Mouse (Mus musculus) layer of hippocampus, postnatal 14 days (tissue): ENCODE data around the gene Cadm3. TPM values are rescaled to one million over a fixed set of nuclear protein-coding genes. Genes with fewer than 3 reads are reported as not detected.
"Not testable (repeated sequence)": the region's sequence is repeated elsewhere in the genome, so short reads cannot be mapped to it uniquely, and the experiment has no call there.

Experiments used
- DNase-seq, 2 experiments: peaks; one replicate each; pipeline ENCODE4 v3.0.0; 2021 to 2022; ENCODE audit warnings: low spot score in 2 of 2, mixed read lengths in 1 of 2
- total RNA-seq, 2 experiments: library from RNA; stranded (reverse); gene quantifications; 2 replicates each; pipeline ENCODE4 v1.2.3; 2021

The Cadm3 gene
- total RNA-seq, 2 experiments from 2014 or later = 351 to 367 TPM

- DNase-seq = no peak
These were observed 42.5 kb downstream of the Cadm3 start for GRCm38 (mm10) chr1:173324961-173325360.

GRCm38 (mm10) chr1:173323839-173324585 lies 43.5 kb downstream of the Cadm3 start:
- DNase-seq = peak in 1 of 2 experiments; percentile 24

DNA sequence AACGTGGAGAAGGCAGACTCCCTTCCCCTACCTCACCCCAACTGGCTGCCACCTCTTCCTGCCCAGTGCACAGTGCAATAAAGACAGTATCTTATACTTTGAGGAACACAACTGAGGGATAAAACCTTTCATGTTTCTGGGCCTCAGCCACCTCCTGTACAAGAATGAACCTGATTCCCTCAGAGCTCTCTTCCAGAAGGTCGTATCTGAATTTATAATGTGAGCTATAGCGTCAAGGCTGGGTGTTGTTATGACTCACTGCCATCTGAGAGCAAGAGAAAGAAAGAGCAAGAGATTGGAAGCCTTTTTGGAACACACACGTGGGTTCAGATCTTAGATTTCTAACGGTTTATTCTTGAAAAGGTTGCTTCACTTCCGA lies 45.3 kb downstream of the Cadm3 start:
- DNase-seq = no peak

GRCm38 (mm10) chr1:173321593-173322248 lies 45.8 kb downstream of the Cadm3 start:
- DNase-seq = no peak

DNA sequence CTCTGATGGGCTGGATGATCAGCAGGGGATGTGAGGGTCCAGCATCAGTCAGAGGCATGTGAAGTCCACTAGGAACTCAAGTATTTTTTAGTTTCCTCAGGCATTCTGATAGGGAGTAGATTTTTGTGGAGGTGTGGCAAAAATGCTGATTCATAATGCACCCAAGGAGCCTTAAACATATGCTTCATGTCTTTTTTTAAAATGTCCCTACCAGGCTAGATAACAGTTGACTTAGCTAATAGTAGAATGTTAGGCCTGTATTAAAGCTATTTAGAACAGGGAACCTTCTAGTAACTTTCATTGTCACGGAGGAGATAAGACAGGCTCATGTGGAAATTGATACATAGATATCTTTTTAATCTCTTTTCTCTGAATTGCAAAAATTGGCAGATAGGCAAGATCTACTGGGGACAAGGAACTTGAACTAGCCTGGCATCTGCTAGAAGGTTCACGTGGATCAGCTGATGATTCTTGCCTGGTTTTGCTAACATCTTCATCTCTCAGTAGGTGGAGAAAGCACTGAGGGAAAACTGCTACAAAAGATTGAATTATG lies 49.5 kb downstream of the Cadm3 start:
- DNase-seq = no peak

- DNase-seq = no peak
These were observed 51.8 kb downstream of the Cadm3 start for GRCm38 (mm10) chr1:173315725-173316124.

GRCm38 (mm10) chr1:173313535-173314050 lies 53.9 kb downstream of the Cadm3 start:
- DNase-seq = not testable (repeated sequence)

DNA sequence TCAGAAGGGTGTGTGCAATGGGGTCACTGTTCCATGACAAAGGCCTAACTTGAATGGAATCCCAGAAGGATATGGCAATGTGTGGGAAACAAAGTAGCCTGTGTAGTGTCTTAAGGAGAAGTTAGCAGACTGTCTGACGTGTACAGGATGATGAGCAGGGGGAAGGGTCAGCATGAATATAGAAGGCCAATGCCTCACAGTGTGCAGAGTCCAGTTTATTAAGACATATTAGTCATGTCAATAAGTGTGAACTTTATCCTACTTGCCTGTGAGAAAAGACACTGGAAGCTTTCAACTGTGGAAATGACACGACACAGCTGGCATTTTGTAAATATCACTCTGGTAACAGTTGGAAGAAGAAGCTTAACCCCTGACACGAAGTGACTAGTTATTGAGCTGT lies 64.7 kb downstream of the Cadm3 start:
- DNase-seq = not testable (repeated sequence)

Other genes with a start within 250 kb of the Cadm3 start
- not detected for gene Olfr1408, start 230.3 kb downstream of the Cadm3 start, total RNA-seq
- gene Olfr1406, start 177.1 kb downstream of the Cadm3 start, total RNA-seq = not detected
- not detected for gene Olfr218, start 169.9 kb downstream of the Cadm3 start, total RNA-seq
- not detected for gene Olfr1404, start 155.3 kb downstream of the Cadm3 start, total RNA-seq
- not detected for gene Fcer1a, start 140.5 kb downstream of the Cadm3 start, total RNA-seq
- gene Olfr418, start 101.7 kb downstream of the Cadm3 start, total RNA-seq = not detected
- gene Mptx2, start 89.9 kb downstream of the Cadm3 start, total RNA-seq = not detected
- 10 to 100 TPM; 76.9 to 81.4 TPM for gene Ackr1, start 33.9 kb downstream of the Cadm3 start, total RNA-seq
- 1 to 10 TPM; 2.9 to 4.0 TPM for gene Aim2, start 16.8 kb downstream of the Cadm3 start, total RNA-seq
- not detected for gene Ifi206, start 123.3 kb upstream of the Cadm3 start, total RNA-seq
- not detected for gene Ifi214, start 168.3 kb upstream of the Cadm3 start, total RNA-seq
- gene Ifi213, start 231.6 kb upstream of the Cadm3 start, total RNA-seq = not detected